Mouse (Mus musculus) cerebral cortex, adult 2 months (tissue): ENCODE data around the gene Mrps10.

ENCODE experiments used
- WGBS: fragments of 180-500 bp; shearing (Covaris S2); methylation state at CpG from one replicate; pipeline ENCODE4 v1.1.7; 2018; 5-methylcytosine and 5-hydroxymethylcytosine counted together

Gene Mrps10

DNA sequence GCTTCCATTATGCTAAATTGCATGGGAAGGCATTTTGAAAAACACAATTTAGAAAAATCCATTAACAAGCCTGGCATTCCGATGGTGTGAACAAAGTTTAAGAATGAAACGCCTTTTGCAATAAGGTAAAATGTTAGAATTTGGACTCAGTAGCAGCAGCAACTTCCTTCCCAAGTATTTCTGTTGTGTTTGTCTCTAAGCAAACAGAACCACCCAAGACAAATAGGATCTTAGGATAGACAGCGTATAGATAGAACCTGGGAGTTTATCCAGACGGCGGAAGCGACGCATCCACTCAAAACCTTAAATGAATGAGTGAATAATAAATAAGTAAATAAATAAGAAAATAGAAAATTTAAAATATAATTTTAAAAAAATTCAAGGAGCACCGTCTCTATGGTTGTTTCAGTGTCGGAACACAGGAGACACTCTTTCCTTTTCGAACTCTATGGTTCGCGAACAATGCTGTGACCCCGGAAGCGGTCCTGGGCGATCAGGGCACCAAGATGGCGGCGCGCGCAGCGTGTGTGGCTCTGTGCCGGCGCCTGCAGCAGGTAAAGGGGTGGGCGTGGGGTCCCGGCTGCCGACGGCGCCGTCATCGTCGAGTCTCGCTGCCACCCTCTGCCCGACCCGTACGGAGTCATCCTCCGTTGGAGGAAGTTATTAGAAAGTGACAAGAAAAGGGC lies at the start of gene Mrps10:
Mrps10 (plus strand) TSS at position 487 of the 686 bp plus-strand sequence.
- WGBS = 3% methylated on average over 35 of the region's 35 CpGs

DNA sequence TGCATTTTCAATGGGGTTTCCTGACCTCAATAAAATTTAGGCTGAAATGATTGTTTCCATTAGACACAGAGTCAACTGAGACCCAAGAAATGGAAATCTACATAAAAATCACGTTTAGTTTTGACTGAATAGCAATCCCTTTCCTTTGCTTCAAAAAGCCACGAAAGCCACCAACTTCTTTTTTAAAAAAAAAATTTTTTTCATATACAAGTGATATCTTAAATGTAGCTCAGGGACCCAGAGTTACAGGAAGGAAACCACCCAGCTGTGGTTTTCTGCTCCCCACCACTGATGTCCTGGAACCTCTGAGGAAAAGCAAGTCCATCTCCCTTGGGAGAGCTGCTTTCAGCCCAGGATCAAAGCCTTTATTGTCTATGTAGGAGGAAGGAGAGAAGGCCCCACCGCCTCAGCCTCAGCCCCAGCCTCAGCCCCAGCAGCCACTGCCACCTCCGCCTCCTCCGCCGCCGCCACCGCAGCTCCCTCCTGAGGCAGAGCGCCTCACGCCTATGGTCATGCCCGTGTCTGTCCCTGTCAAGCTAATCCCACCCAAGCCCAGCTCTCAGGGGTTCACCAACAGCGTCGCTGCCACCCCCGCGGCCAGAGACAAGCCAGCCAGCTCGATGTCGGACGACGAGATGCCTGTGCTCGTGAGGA lies 49.6 kb upstream of the Mrps10 start:
- WGBS = 72% methylated on average over 20 of the region's 20 CpGs

GRCm38 (mm10) chr17:47319761-47320160 lies 48.9 kb upstream of the Mrps10 start:
- 86% methylated on average over 12 of the region's 12 CpGs for WGBS

GRCm38 (mm10) chr17:47322128-47322990 lies 46.3 kb upstream of the Mrps10 start:
- WGBS = 52% methylated on average over 22 of the region's 22 CpGs

DNA sequence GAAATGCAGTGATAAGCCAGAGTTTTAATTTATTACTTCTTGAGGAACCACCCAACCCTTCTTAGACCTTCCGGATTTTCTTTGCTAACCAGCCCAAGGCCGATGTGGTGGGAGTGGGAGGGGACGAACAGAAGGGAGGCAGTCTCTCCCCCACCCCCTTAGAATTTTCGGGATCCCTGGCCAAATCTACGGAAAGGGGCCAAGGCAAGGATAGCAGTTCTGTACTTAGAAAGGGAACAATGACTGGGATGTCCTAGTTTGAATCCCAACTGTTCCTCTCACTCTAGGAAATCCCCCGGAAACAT lies 45.7 kb upstream of the Mrps10 start:
- 63% methylated on average over 6 of the region's 6 CpGs for WGBS

DNA sequence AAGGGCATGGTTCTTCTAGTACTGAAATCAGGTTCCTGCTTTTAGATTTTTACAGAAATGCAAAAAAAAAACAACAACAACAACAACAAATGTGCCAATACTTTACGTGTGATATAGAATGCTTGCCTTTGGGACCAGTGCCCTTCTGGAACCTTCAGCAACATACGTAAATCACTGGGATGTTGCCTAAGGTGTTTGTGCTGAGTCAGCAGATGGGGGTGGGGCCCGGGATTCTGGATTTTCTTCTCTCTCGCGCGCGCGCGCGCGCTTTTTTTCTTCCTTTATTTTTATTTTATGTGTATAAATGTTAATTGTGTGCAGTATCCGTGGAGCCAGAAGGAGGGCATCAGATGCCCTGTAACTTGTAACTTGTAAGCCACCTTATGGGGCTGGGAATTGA lies 41.1 kb upstream of the Mrps10 start:
- 93% methylated on average over 12 of the region's 12 CpGs for WGBS

- WGBS = 73% methylated on average over 7 of the region's 7 CpGs
Measured at GRCm38 (mm10) chr17:47327969-47328368, 40.7 kb upstream of the Mrps10 start.

- WGBS = 88% methylated on average over 26 of the region's 26 CpGs
Measured at GRCm38 (mm10) chr17:47328552-47329343, 39.9 kb upstream of the Mrps10 start.

GRCm38 (mm10) chr17:47330616-47331015 lies 38.1 kb upstream of the Mrps10 start:
- 85% methylated on average over 9 of the region's 9 CpGs for WGBS

- WGBS = 44% methylated on average over 12 of the region's 12 CpGs
Measured at GRCm38 (mm10) chr17:47332001-47332611, 36.6 kb upstream of the Mrps10 start.

GRCm38 (mm10) chr17:47332664-47333063 lies 36.0 kb upstream of the Mrps10 start:
- 15% methylated on average over 5 of the region's 5 CpGs for WGBS

GRCm38 (mm10) chr17:47333409-47333808 lies 35.3 kb upstream of the Mrps10 start:
- WGBS = 37% methylated on average over 2 of the region's 2 CpGs

DNA sequence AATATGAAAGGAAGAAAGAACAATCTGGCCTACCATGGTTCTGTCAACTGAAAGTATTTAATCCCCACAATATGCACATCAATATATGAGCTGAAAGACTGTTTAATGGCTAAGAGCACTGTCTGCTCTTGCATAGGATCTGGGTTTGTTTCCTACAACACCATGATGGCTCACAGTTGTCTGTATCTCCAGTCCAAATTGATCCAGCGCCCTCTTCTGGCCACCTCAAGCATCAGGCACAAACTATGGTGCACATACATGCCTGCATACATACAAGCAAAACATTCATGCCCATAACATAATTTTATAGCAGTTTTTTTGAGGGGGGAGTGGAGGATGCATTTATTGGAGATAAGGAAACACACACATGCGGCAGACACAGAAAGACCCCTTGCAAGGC lies 25.6 kb upstream of the Mrps10 start:
- 86% methylated on average over 2 of the region's 2 CpGs for WGBS

DNA sequence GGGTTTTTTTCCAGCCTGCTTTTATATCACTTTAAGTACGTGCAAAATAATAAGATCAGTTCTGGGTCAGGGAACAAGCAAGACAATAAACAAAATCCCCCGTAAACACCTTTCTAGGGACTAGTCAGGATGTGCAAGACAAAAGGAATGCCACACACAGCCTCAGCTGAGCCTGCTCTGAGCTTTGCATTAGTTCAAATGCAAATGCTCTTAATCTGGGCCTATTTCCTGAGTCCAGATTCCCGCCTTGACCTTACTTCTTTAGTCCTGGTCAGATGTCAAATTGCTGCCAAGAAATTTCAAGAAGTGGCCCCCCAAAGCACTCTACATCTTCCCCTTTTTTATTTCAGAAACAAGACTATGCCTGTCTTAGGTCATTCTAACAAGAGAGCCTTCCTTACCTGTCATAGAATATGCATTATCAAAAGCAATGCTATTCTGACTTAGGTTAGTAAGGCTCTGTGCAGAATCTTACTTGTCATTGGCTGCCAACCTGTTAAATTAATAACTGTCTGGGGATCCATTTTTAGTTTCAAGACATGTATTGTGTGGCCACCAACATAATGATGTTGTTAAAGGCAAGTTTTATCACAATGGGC lies 18.9 kb upstream of the Mrps10 start:
- WGBS = 92% methylated on average over 3 of the region's 3 CpGs

DNA sequence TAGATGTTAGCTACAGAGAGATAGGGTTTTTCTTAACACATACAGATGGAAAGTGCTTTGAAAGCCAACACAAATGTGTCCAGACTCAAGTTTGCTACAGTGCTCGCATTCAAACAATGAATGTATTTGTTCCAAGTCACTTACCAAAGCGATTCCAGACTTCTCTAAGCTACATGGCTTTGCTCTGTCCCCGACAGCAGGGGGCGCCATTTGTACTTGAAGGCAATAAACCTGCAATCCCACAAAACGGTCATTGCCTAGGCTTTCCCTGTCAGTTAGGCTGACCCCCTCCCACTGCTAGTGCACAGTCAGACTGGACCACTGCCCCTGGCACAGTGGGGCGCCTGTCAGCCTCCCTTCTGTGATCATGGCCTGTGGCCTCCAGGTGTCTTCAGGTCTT lies 8.7 kb upstream of the Mrps10 start:
- WGBS = 41% methylated on average over 6 of the region's 6 CpGs

- WGBS = 48% methylated on average over 11 of the region's 11 CpGs
Measured at GRCm38 (mm10) chr17:47361343-47361742, 7.3 kb upstream of the Mrps10 start.

DNA sequence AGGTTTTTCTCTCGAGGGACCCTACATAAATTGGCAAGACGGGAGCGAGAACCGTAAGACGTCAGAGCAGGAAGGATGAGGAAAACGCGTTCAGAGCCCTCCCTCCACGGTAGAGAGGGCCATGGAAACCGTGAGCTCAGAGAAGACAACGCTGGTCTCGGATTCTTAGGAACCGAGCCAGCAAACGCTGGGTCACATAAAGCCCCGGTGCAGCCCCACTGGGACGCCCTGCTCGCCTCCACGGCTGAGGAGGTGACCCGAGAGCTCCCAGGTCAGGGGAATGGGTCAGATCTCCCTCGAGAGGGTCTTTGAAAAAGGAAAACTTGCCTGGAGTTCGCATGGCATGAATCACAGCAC lies 378 bp downstream of the Mrps10 start:
- WGBS = 2% methylated on average over 20 of the region's 20 CpGs

GRCm38 (mm10) chr17:47371451-47371850 lies 2.8 kb downstream of the Mrps10 start:
- WGBS = 6% methylated on average over 4 of the region's 4 CpGs

DNA sequence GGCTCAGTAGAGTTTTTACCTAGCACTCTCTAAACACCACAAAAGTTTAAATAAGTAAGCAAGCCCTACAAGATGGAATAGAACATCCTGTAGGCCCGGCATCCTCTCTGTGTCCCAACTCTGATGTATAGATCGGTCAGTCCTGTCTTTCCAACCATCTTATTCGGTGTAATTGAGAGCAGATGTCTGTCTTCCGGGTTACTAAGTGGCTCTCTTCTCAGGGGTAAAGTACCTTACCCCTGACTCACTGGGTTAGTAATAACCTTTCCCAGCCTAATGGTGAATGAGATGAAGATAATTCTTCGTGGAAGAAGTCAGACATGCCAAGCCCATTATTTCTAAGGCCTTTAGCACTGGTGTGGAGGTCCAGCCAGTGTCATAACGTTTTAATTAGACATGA lies 5.3 kb downstream of the Mrps10 start:
- 83% methylated on average over 6 of the region's 6 CpGs for WGBS

DNA sequence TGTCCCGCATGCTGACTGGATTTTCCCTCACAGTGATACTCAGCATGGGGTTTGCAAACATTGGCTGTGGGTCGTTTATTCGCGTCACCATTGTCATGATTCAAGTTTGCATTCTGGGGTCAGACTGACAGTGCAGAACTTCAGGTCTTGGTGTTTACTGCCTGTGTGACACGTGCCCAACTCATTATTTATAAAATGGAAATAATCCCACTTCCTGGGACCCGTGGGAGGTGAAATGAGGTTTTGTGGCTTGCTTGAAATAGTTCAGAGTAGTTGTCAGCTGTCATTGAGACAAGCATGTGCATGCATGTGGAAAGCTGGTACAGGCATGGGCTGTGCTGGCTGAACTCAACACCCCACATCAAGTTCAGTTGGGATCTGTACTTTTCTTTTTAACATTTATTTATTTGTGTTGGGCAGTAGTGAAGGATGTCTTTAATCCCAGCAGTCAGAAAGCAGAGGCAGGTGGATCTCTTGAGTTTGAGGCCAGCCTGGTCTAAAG lies 8.1 kb downstream of the Mrps10 start:
- WGBS = 78% methylated on average over 6 of the region's 6 CpGs

GRCm38 (mm10) chr17:47378133-47378532 lies 9.4 kb downstream of the Mrps10 start:
- WGBS = 84% methylated on average over 15 of the region's 15 CpGs
